Mouse (Mus musculus) CD4-positive helper T cell, adult 2 months (primary cell): ENCODE measurements around the gene Zc3h8.

Experiments used
- DNase-seq: peaks from one replicate; pipeline ENCODE4 v3.0.0-alpha.2; 2012; ENCODE audit warnings: low read depth, missing footprints, low spot score

Zc3h8 gene

GRCm38 (mm10) chr2:128943538-128944528, at the start of gene Zc3h8:
TSS of gene Zc3h8 (minus strand) at chr2:128944077.
- peak; percentile 97 for DNase-seq

GRCm38 (mm10) chr2:128984746-128985145, 40.9 kb upstream of the Zc3h8 start:
- DNase-seq = no peak

GRCm38 (mm10) chr2:128975572-128975971, 31.7 kb upstream of the Zc3h8 start:
- DNase-seq = no peak

GRCm38 (mm10) chr2:128972301-128972700, 28.4 kb upstream of the Zc3h8 start:
- no peak for DNase-seq

GRCm38 (mm10) chr2:128968475-128969083, 24.7 kb upstream of the Zc3h8 start:
- no peak for DNase-seq

GRCm38 (mm10) chr2:128967661-128968441, 24.0 kb upstream of the Zc3h8 start, which contains the start of gene Gm10762:
TSS of gene Gm10762 (minus strand) at chr2:128967725.
- DNase-seq = peak; percentile 58

GRCm38 (mm10) chr2:128966641-128967580, 23.0 kb upstream of the Zc3h8 start, which contains the start of gene Zc3h6:
TSS of gene Zc3h6 (plus strand) at chr2:128967402.
- DNase-seq = peak; percentile 98

GRCm38 (mm10) chr2:128966236-128966635, 22.4 kb upstream of the Zc3h8 start:
- DNase-seq = no peak

- no peak for DNase-seq
These were observed 21.7 kb upstream of the Zc3h8 start for GRCm38 (mm10) chr2:128965505-128966105.

GRCm38 (mm10) chr2:128954186-128954585, 10.3 kb upstream of the Zc3h8 start:
- no peak for DNase-seq

- DNase-seq = peak; percentile 66
These were observed 4.2 kb upstream of the Zc3h8 start for GRCm38 (mm10) chr2:128947962-128948588.

- no peak for DNase-seq
These were observed 7.6 kb downstream of the Zc3h8 start for GRCm38 (mm10) chr2:128936256-128936655.

- DNase-seq = no peak
These were observed 13.2 kb downstream of the Zc3h8 start for GRCm38 (mm10) chr2:128930704-128931103.

GRCm38 (mm10) chr2:128928446-128928845, 15.4 kb downstream of the Zc3h8 start:
- DNase-seq = peak; percentile 48

- no peak for DNase-seq
These were observed 19.1 kb downstream of the Zc3h8 start for GRCm38 (mm10) chr2:128924799-128925198.

GRCm38 (mm10) chr2:128916528-128916927, 27.3 kb downstream of the Zc3h8 start:
- DNase-seq = no peak

- no peak for DNase-seq
These were observed 28.9 kb downstream of the Zc3h8 start for GRCm38 (mm10) chr2:128914978-128915377.

- no peak for DNase-seq
These were observed 40.2 kb downstream of the Zc3h8 start for GRCm38 (mm10) chr2:128903661-128904060.

- DNase-seq = no peak
These were observed 41.0 kb downstream of the Zc3h8 start for GRCm38 (mm10) chr2:128902843-128903242.
